Mouse (Mus musculus): ENCODE data around the gene Cntn2. TPM values are rescaled to one million over a fixed set of nuclear protein-coding genes. Genes with fewer than 3 reads are reported as not detected.

The Cntn2 gene
- polyA plus RNA-seq, 1 experiment from 2014 or later = 0.94 TPM

- peak; percentile 51 for DNase-seq (ENCODE audit: low spot score)
- no peak overlapping the region for H3K27ac ChIP-seq
- H3K9me3 ChIP-seq (replicated peaks) = no peaks in the 10 kb centered on the region
- H3K4me1 ChIP-seq = peaks cover 15% of the 10 kb centered on the region
- no peak overlapping the region for H3K4me3 ChIP-seq
- H3K27me3 ChIP-seq (ENCODE audit: low read depth, poor library complexity, severe bottlenecking) = peaks cover 16% of the 10 kb centered on the region
- no peaks in the 10 kb centered on the region for H3K36me3 ChIP-seq
- WGBS = 21% methylated on average over 3 of the region's 6 CpGs
Observed at GRCm38 (mm10) chr1:132520764-132521163, 22.3 kb downstream of the Cntn2 start.

- peaks cover 15% of the 10 kb centered on the region for H3K4me1 ChIP-seq
Observed at GRCm38 (mm10) chr1:132519734-132520133, 23.3 kb downstream of the Cntn2 start.

GRCm38 (mm10) chr1:132518621-132519020 lies 24.4 kb downstream of the Cntn2 start:
- Histone ChIP-seq H3K27ac (no peak overlapping the region), H3K9me3 (replicated peaks) (no peaks in the 10 kb centered on the region), H3K4me3 (no peak overlapping the region), H3K36me3 (no peaks in the 10 kb centered on the region), H3K4me1 (peaks cover 18% of the 10 kb centered on the region), H3K27me3 (ENCODE audit: low read depth, poor library complexity, severe bottlenecking) (peaks cover 12% of the 10 kb centered on the region)
- 81% methylated on average over 18 of the region's 18 CpGs for WGBS
- DNase-seq (ENCODE audit: low spot score) = no peak

More at GRCm38 (mm10) chr1:132519734-132520133, 23.3 kb downstream of the Cntn2 start:
- Histone ChIP-seq H3K4me3 (no peak overlapping the region), H3K27ac (no peak overlapping the region), H3K9me3 (replicated peaks) (no peaks in the 10 kb centered on the region), H3K36me3 (no peaks in the 10 kb centered on the region), H3K27me3 (ENCODE audit: low read depth, poor library complexity, severe bottlenecking) (peaks cover 8% of the 10 kb centered on the region)
- WGBS = 91% methylated on average over 11 of the region's 11 CpGs
- no peak for DNase-seq (ENCODE audit: low spot score)

- no peak overlapping the region for H3K4me3 ChIP-seq
- peaks cover 23% of the 10 kb centered on the region for H3K4me1 ChIP-seq
- H3K27me3 ChIP-seq (ENCODE audit: low read depth, poor library complexity, severe bottlenecking) = peaks cover 15% of the 10 kb centered on the region
- no peaks in the 10 kb centered on the region for H3K9me3 ChIP-seq (replicated peaks)
- DNase-seq (ENCODE audit: low spot score) = no peak
- no peaks in the 10 kb centered on the region for H3K36me3 ChIP-seq
- WGBS = 91% methylated on average over 11 of the region's 11 CpGs
- H3K27ac ChIP-seq = no peak overlapping the region
Observed at GRCm38 (mm10) chr1:132516776-132517175, 26.3 kb downstream of the Cntn2 start.

GRCm38 (mm10) chr1:132515339-132515738 lies 27.7 kb downstream of the Cntn2 start:
- 90% methylated on average over 12 of the region's 12 CpGs for WGBS
- no peak overlapping the region for H3K27ac ChIP-seq
- DNase-seq (ENCODE audit: low spot score) = no peak
- peaks cover 24% of the 10 kb centered on the region for H3K4me1 ChIP-seq
- no peak overlapping the region for H3K4me3 ChIP-seq
- H3K9me3 ChIP-seq (replicated peaks) = no peaks in the 10 kb centered on the region
- no peaks in the 10 kb centered on the region for H3K36me3 ChIP-seq
- H3K27me3 ChIP-seq (ENCODE audit: low read depth, poor library complexity, severe bottlenecking) = peaks cover 11% of the 10 kb centered on the region; the same call in 1 of the 2 replicates

- Histone ChIP-seq H3K4me3 (no peak overlapping the region), H3K4me1 (peaks cover 18% of the 10 kb centered on the region), H3K27me3 (ENCODE audit: low read depth, poor library complexity, severe bottlenecking) (peaks cover 11% of the 10 kb centered on the region; the same call in 1 of the 2 replicates), H3K9me3 (replicated peaks) (no peaks in the 10 kb centered on the region), H3K36me3 (peaks cover 17% of the 10 kb centered on the region), H3K27ac (0 out of 2 replicates have a peak overlapping the region, but pooled peaks have one; percentile 42)
- 81% methylated on average over 8 of the region's 8 CpGs for WGBS
- no peak for DNase-seq (ENCODE audit: low spot score)
Observed at GRCm38 (mm10) chr1:132512106-132512505, 30.9 kb downstream of the Cntn2 start.

- no peak for DNase-seq (ENCODE audit: low spot score)
- H3K9me3 ChIP-seq (replicated peaks) = no peaks in the 10 kb centered on the region
- peaks cover 22% of the 10 kb centered on the region for H3K36me3 ChIP-seq
- no peak overlapping the region for H3K4me3 ChIP-seq
- H3K27ac ChIP-seq = peak overlapping the region; percentile 42; the same call in 1 of the 2 replicates
- peaks cover 18% of the 10 kb centered on the region for H3K4me1 ChIP-seq
- H3K27me3 ChIP-seq (ENCODE audit: low read depth, poor library complexity, severe bottlenecking) = peaks cover 11% of the 10 kb centered on the region; the same call in 1 of the 2 replicates
- 47% methylated on average over 8 of the region's 8 CpGs for WGBS
Observed at GRCm38 (mm10) chr1:132511521-132511920, 31.5 kb downstream of the Cntn2 start.

- 87% methylated on average over 5 of the region's 5 CpGs for WGBS
- Histone ChIP-seq H3K27me3 (ENCODE audit: low read depth, poor library complexity, severe bottlenecking) (peaks cover 11% of the 10 kb centered on the region; the same call in 1 of the 2 replicates), H3K4me3 (no peak overlapping the region), H3K4me1 (peaks cover 18% of the 10 kb centered on the region), H3K36me3 (peaks cover 40% of the 10 kb centered on the region), H3K9me3 (replicated peaks) (no peaks in the 10 kb centered on the region), H3K27ac (no peak overlapping the region)
- no peak for DNase-seq (ENCODE audit: low spot score)
Observed at GRCm38 (mm10) chr1:132509771-132510170, 33.3 kb downstream of the Cntn2 start.

GRCm38 (mm10) chr1:132506656-132507055 lies 36.4 kb downstream of the Cntn2 start:
- whole genome bisulfite sequencing = 92% methylated on average over 7 of the region's 7 CpGs
- Histone ChIP-seq H3K36me3 (peaks cover 69% of the 10 kb centered on the region), H3K27me3 (ENCODE audit: low read depth, poor library complexity, severe bottlenecking) (no peaks in the 10 kb centered on the region), H3K4me3 (no peak overlapping the region), H3K4me1 (peaks cover 8% of the 10 kb centered on the region), H3K27ac (no peak overlapping the region), H3K9me3 (replicated peaks) (no peaks in the 10 kb centered on the region)
- DNase-seq (ENCODE audit: low spot score) = no peak

GRCm38 (mm10) chr1:132506058-132506457 lies 37.0 kb downstream of the Cntn2 start, which contains the start of gene Tmem81:
TSS of gene Tmem81 (plus strand) at chr1:132506230.
- peaks cover 2% of the 10 kb centered on the region; the same call in 1 of the 2 replicates for H3K4me1 ChIP-seq
- H3K9me3 ChIP-seq (replicated peaks) = no peaks in the 10 kb centered on the region
- no peak for DNase-seq (ENCODE audit: low spot score)
- 91% methylated on average over 7 of the region's 7 CpGs for WGBS
- no peak within 1 kb of the TSS for H3K4me3 ChIP-seq
- H3K27ac ChIP-seq = no peak within 1 kb of the TSS
- no peaks in the 10 kb centered on the region for H3K27me3 ChIP-seq (ENCODE audit: low read depth, poor library complexity, severe bottlenecking)
- H3K36me3 ChIP-seq = peaks cover 75% of the 10 kb centered on the region

GRCm38 (mm10) chr1:132505155-132505554 lies 37.9 kb downstream of the Cntn2 start:
- WGBS = 96% methylated on average over 5 of the region's 5 CpGs
- H3K36me3 ChIP-seq = peaks cover 84% of the 10 kb centered on the region

GRCm38 (mm10) chr1:132500535-132500934 lies 42.5 kb downstream of the Cntn2 start:
- H3K36me3 ChIP-seq = peaks cover 95% of the 10 kb centered on the region
- H3K4me3 ChIP-seq = no peak overlapping the region
- H3K27me3 ChIP-seq (ENCODE audit: low read depth, poor library complexity, severe bottlenecking) = no peaks in the 10 kb centered on the region
- no peaks in the 10 kb centered on the region for H3K4me1 ChIP-seq
- 93% methylated on average over 2 of the region's 2 CpGs for WGBS
- no peaks in the 10 kb centered on the region for H3K9me3 ChIP-seq (replicated peaks)
- H3K27ac ChIP-seq = no peak overlapping the region
- no peak for DNase-seq (ENCODE audit: low spot score)

More at GRCm38 (mm10) chr1:132505155-132505554, 37.9 kb downstream of the Cntn2 start:
- no peaks in the 10 kb centered on the region for H3K27me3 ChIP-seq (ENCODE audit: low read depth, poor library complexity, severe bottlenecking)
- no peak for DNase-seq (ENCODE audit: low spot score)
- H3K27ac ChIP-seq = no peak overlapping the region
- H3K4me1 ChIP-seq = no peaks in the 10 kb centered on the region
- H3K4me3 ChIP-seq = no peak overlapping the region
- H3K9me3 ChIP-seq (replicated peaks) = no peaks in the 10 kb centered on the region

- 93% methylated on average over 6 of the region's 6 CpGs for WGBS
- Histone ChIP-seq H3K36me3 (peaks cover 51% of the 10 kb centered on the region), H3K27me3 (ENCODE audit: low read depth, poor library complexity, severe bottlenecking) (no peaks in the 10 kb centered on the region), H3K27ac (no peak overlapping the region), H3K4me3 (no peak overlapping the region), H3K9me3 (replicated peaks) (no peaks in the 10 kb centered on the region), H3K4me1 (no peaks in the 10 kb centered on the region; the same call in 1 of the 2 replicates)
- DNase-seq (ENCODE audit: low spot score) = no peak
Observed at GRCm38 (mm10) chr1:132483759-132484158, 59.3 kb downstream of the Cntn2 start.

GRCm38 (mm10) chr1:132483234-132483633 lies 59.8 kb downstream of the Cntn2 start:
- Histone ChIP-seq H3K4me1 (peaks cover 5% of the 10 kb centered on the region), H3K9me3 (replicated peaks) (no peaks in the 10 kb centered on the region), H3K27ac (no peak overlapping the region), H3K27me3 (ENCODE audit: low read depth, poor library complexity, severe bottlenecking) (no peaks in the 10 kb centered on the region), H3K4me3 (no peak overlapping the region), H3K36me3 (peaks cover 46% of the 10 kb centered on the region)
- no peak for DNase-seq (ENCODE audit: low spot score)
- 90% methylated on average over 3 of the region's 3 CpGs for WGBS

Data from limb, embryonic 10.5 days (tissue).